Mouse (Mus musculus): ENCODE measurements around the gene Rnase10.

- TF ChIP-seq CTCF (IDR thresholded peaks at IDR 0.05; ENCODE audit: low read depth) (no peak), EP300 (IDR thresholded peaks at IDR 0.05; ENCODE audit: low read depth) (no peak)
These were observed 15.9 kb downstream of the Rnase10 start for GRCm38 (mm10) chr14:51023457-51023856.

Measured in liver, postnatal 0 days (tissue).